Mouse (Mus musculus) lung, adult 2 months (tissue): ENCODE measurements around the gene Gab1.

Experiments
- CTCF ChIP-seq: fragments of 200-500 bp; IDR thresholded peaks from 2 replicates; pipeline ENCODE4 v1.5.1; 2011; ENCODE audit warnings: mild to moderate bottlenecking, low read length, control low read depth; ENCODE audit not compliant: insufficient read depth
- POLR2A ChIP-seq: fragments of 200-500 bp; IDR thresholded peaks from 2 replicates; pipeline ENCODE4 v1.6.1; 2011; ENCODE audit warnings: low read depth, mild to moderate bottlenecking, control low read depth, low read length, borderline replicate concordance; ENCODE audit errors: extremely low read depth

DNA sequence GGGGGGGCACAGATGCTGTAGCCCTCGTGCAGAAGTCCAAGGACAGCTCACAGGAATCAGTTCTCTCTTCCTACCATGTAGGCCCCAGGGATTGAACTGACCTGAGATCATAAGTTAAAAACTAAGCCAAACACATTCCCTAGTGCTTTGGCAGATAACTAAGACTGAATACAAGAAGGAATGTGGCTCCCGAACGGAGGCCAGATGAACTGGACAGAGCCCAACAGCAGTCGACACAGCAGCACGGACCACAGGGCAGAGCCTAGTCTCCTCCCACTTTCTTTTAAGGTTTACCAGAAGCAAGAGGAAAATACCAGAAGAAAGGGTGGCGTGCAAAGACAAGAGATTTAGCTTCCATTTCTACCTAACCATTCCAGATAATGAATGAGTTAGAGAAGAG lies 42.1 kb downstream of the Gab1 start:
- TF ChIP-seq POLR2A (no peak), CTCF (no peak)
